In the genomic region with DNA sequence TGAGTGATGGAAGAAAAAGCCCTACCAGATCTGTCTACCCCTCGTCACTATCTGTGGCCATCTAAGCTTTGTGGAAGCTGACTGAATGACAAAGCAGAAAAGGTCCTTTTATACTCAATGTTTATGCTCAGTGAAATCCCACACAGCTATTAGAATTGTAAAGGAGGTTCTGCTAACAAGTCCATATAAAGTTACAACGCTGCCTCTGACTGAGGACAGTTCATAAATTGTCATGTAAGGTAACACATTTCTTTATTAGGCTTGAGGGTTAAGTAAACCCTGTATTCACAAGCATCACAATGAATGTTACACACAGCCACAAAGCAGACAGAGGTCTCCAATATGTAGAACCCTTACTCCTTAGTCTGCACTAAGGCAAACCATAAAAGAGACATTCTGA, we compare ENCODE assay signal across 26 mouse cellular contexts. TPM values are rescaled to one million over a fixed set of nuclear protein-coding genes. Genes with fewer than 3 reads are reported as not detected.
"Had no signal": no experiment of that assay in that cellular context is flagged by ENCODE, and none has a peak within 500 bp of the region (broad histone marks: within the 10 kb centered on the region; RNA-seq: fewer than 3 reads in every experiment).

No protein-coding gene starts in this region.

- H3K9me3 ChIP-seq: kidney, embryonic 15.5 days; limb, embryonic 12.5 days; limb, embryonic 15.5 days had no signal

- H3K27ac ChIP-seq: kidney, embryonic 15.5 days; limb, embryonic 12.5 days; limb, embryonic 15.5 days; liver, embryonic 14.5 days; macrophage; stomach, postnatal 0 days had no signal

- H3K27me3 ChIP-seq: kidney, embryonic 15.5 days; limb, embryonic 12.5 days; limb, embryonic 15.5 days had no signal

- H3K4me1 ChIP-seq: limb, embryonic 15.5 days had no signal

- H3K9ac ChIP-seq: kidney, embryonic 15.5 days; limb, embryonic 12.5 days; limb, embryonic 15.5 days; liver, embryonic 14.5 days; liver, postnatal 0 days; lung, embryonic 14.5 days had no signal

- ATAC-seq: liver, postnatal 0 days; lung, postnatal 0 days had no signal

- DNase-seq: kidney, adult 11 months; kidney, adult 8-10 months; kidney, postnatal 10 days; kidney, postnatal 36 days; left cerebral cortex, postnatal 4 days; liver, postnatal 0 days; lung, embryonic 14.5 days; midbrain, embryonic 14.5 days; right cerebral cortex, postnatal 14 days; right cerebral cortex, postnatal 4 days had no signal

- H3K36me3 ChIP-seq: kidney, embryonic 15.5 days; limb, embryonic 12.5 days; limb, embryonic 15.5 days had no signal

- H3K4me2 ChIP-seq: kidney, embryonic 15.5 days; limb, embryonic 12.5 days; limb, embryonic 15.5 days; liver, embryonic 11.5 days; lung, embryonic 14.5 days had no signal

- H3K4me3 ChIP-seq: kidney, embryonic 15.5 days; limb, embryonic 12.5 days; limb, embryonic 15.5 days had no signal

RNA-seq across cellular contexts. Expression of a gene that starts 0.5 kb away (rescaled TPM):
- total RNA-seq: layer of hippocampus, postnatal 14 days; left cerebral cortex, adult 8-10 months; left cerebral cortex, postnatal 14 days; left cerebral cortex, postnatal 4 days; megakaryocyte, adult 5-6 weeks; midbrain, postnatal 0 days had no signal
- polyA plus RNA-seq: limb, embryonic 12.5 days; limb, embryonic 15.5 days; lung, embryonic 14.5 days; macrophage; midbrain, embryonic 14.5 days; midbrain, postnatal 0 days; neural tube, embryonic 11.5 days; neural tube, embryonic 14.5 days; stomach, embryonic 14.5 days; stomach, postnatal 0 days had no signal

RNA-seq across cellular contexts. Expression of a gene that starts 25.3 kb away (rescaled TPM):
- polyA plus RNA-seq: lung, embryonic 14.5 days; macrophage had no signal
